Mouse (Mus musculus) left cerebral cortex, adult 6 months (tissue): Measurements from ENCODE around the gene Rab11b. TPM values are rescaled to one million over a fixed set of nuclear protein-coding genes. Genes with fewer than 3 reads are reported as not detected.

Experiments used
- long read RNA-seq, 2 experiments: library from polyadenylated mRNA; unstranded; transcript quantifications; one replicate each; pipeline ENCODE4 v2.0.0; 2019 to 2020
- polyA plus RNA-seq: library from polyadenylated mRNA; unstranded; fragments of <200 nt; fragmentation: Nextera tagmentation; gene quantifications from 2 replicates; pipeline ENCODE4 v1.2.3, GENCODE M21; 2021

The Rab11b gene
- polyA plus RNA-seq: 640 and 662 TPM in 2 replicates
- long read RNA-seq, experiment 1, full-length matches to known transcripts: 894 of 928 reads
- long read RNA-seq, experiment 1, partial matches to known transcripts: 10 of 928 reads
- long read RNA-seq, experiment 1, other reads (novel, unspliced or antisense): 24 of 928 reads
- long read RNA-seq, experiment 2, full-length matches to known transcripts: 391 of 446 reads
- long read RNA-seq, experiment 2, partial matches to known transcripts: 11 of 446 reads
- long read RNA-seq, experiment 2, other reads (novel, unspliced or antisense): 44 of 446 reads

DNA sequence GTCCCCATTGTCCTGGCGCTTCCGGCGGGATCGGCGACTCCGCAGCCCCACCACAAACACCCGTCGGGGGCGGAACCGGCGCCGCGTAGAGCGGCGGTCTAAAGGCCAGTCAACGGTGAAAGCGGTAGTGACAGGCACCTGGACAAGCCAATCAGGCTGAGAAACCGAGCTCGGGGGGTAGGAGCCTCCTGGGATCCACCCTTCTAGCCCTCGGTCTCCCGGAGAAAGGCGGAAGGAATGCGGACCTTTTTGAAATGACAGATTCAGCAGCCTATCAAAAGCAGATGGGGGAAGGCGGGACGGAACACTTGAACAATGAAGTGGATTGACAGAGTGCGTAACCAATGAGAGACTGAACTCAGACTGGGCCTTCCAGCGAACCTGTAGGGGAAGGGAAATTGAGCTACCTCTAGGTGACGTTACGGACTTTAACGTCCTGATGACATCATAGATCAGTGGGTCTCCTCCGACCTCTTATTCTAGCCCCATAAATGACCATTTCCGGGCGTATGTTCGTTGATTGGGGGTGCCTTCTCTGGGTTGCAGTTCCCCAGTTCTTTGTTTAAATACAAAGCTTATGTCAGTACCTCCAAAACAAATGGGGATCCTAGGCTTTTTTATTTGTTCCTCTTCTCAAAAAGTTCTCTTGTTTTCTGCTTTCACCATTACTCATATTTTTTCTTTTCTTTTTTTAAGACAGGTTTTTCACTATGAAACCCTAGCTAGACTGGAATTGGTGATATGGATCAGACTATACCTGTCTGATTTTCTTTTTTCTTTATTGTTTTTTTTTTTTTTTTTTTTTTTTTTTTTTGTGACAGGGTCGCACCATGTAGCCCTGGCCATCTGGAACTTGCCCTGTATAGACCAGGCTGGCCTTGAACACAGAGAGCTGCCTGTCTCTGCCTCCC, at the start of gene Rab11b:
Rab11b (minus strand) TSS at position 276 of the 911 bp plus-strand sequence.

DNA sequence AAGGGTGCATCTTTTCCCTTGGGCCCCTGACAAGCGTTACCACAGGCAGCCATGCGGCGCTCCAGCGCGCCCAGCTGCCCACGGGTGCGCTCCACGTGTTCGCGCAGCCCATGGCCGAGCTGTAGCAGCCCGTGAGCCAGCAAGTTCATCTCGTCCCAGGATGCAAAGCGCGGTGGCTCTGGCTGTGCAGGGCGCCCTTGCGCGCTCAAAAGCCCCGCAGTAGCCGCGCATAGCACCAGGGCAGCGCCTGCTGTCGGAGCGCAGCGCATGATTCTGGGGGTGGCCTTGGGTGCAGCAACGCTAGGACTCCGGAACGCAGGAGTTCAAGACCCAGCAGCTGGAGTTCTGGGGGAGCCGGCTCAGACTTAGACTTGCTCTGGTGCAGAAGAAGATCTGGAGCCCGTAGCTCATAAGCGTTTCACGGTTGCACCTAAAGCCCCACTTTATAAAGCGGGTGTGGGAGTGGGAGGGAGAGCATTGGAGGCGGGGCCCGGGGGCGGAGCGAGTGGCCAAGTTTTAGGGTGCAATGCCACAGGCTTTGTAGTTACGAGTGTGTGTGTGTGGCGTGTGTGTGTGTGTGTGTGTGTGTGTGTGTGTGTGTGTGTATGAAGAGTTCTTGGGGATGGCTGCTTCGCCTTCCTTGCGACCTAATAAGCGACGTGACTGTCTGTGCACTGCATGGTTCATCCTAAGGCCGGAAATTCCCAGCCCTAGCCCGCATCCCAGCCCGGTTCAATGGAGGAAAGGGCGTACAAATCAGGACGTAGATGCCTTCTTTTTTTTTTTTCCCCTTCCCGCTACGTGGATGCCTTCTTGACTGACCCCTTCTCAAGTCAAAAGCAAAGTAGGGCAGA, 21.0 kb upstream of the Rab11b start, which contains the start of gene Angptl4:
Angptl4 (minus strand) TSS at position 707 of the 854 bp plus-strand sequence.

DNA sequence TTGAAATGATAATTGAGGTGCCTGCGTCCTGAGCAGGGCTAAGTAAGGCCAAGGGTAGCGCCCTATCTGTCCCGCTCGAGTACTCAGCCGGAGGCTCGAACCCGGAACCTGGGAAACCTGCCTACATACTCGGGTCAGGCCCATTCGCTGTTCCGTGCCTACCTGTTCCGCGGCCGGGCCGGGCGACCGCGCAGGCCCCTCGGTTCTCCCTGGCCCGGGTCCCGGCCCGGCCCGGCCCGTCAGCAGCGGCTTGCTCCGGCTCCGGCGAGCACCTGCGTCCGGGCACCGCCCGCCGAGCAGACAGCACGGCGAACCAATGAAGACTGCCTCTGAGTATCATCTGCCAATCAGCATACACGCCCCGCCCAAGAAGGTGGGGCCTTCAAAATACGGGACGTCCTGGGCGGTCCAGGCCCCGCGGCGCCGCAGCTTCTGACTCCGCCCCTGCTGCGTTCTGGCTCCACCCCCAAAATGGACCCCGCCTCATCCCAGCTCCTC, 41.9 kb downstream of the Rab11b start, which contains the start of gene March2:
March2 (minus strand) TSS at position 287 of the 498 bp plus-strand sequence.

Other genes starting within 250 kb of the Rab11b start
- gene Adamts10, start 236.3 kb downstream of the Rab11b start, polyA plus RNA-seq: 1.9 and 2.4 TPM in 2 replicates
- gene Myo1f, start 204.8 kb downstream of the Rab11b start, polyA plus RNA-seq: 1.2 and 1.5 TPM in 2 replicates
- gene Zfp414, start 131.4 kb downstream of the Rab11b start, polyA plus RNA-seq: 29.6 and 40.3 TPM in 2 replicates
- not detected in 2 replicates for gene Pram1, start 122.5 kb downstream of the Rab11b start, polyA plus RNA-seq
- 48.3 and 50.7 TPM in 2 replicates for gene Hnrnpm, start 73.7 kb downstream of the Rab11b start, polyA plus RNA-seq
- 20.5 and 194 TPM in 2 replicates for gene March2, start 41.9 kb downstream of the Rab11b start, polyA plus RNA-seq
- 3.4 TPM in 2 replicates for gene Angptl4, start 21.3 kb upstream of the Rab11b start, polyA plus RNA-seq
- gene Kank3, start 50.0 kb upstream of the Rab11b start, polyA plus RNA-seq: 18.2 and 19.7 TPM in 2 replicates
- 2,886 and 3,372 TPM in 2 replicates for gene Rps28, start 64.0 kb upstream of the Rab11b start, polyA plus RNA-seq
- 1,006 and 1,076 TPM in 2 replicates for gene Ndufa7, start 64.0 kb upstream of the Rab11b start, polyA plus RNA-seq
- 45.2 and 56.2 TPM in 2 replicates for gene Cd320, start 82.6 kb upstream of the Rab11b start, polyA plus RNA-seq
- not detected in 2 replicates for gene Gm7029, start 113.3 kb upstream of the Rab11b start, polyA plus RNA-seq
- gene Kifc1, start 130.1 kb upstream of the Rab11b start, polyA plus RNA-seq: 0.23 and 0.25 TPM in 2 replicates
- 1.5 and 2.0 TPM in 2 replicates for gene Platr17, start 144.6 kb upstream of the Rab11b start, polyA plus RNA-seq
- gene Daxx, start 148.9 kb upstream of the Rab11b start, polyA plus RNA-seq: 17.9 and 19.4 TPM in 2 replicates
- 27.8 and 29.4 TPM in 2 replicates for gene Tapbp, start 155.4 kb upstream of the Rab11b start, polyA plus RNA-seq
- 4.8 and 8.5 TPM in 2 replicates for gene Zbtb22, start 155.4 kb upstream of the Rab11b start, polyA plus RNA-seq
- 7.1 and 7.2 TPM in 2 replicates for gene Rgl2, start 169.0 kb upstream of the Rab11b start, polyA plus RNA-seq
- gene Pfdn6, start 179.8 kb upstream of the Rab11b start, polyA plus RNA-seq: 117 and 123 TPM in 2 replicates
- gene Wdr46, start 180.1 kb upstream of the Rab11b start, polyA plus RNA-seq: 4.5 and 4.8 TPM in 2 replicates
- 4.3 and 5.6 TPM in 2 replicates for gene B3galt4, start 191.0 kb upstream of the Rab11b start, polyA plus RNA-seq
- gene Vps52, start 195.3 kb upstream of the Rab11b start, polyA plus RNA-seq: 41.5 and 54.7 TPM in 2 replicates
- gene Rps18, start 195.5 kb upstream of the Rab11b start, polyA plus RNA-seq: 906 and 922 TPM in 2 replicates
- gene H2-K1, start 239.8 kb upstream of the Rab11b start, polyA plus RNA-seq: 29.6 and 37.7 TPM in 2 replicates